Mouse (Mus musculus) kidney, embryonic 15.5 days (tissue): Measurements from ENCODE around the gene Foxd4. TPM values are rescaled to one million over a fixed set of nuclear protein-coding genes. Genes with fewer than 3 reads are reported as not detected.

Experiments used
- ATAC-seq: fragments of 200-750 bp; cut with Nextera tagmentation; replicated peaks from 2 replicates; pipeline ENCODE4 v1.8.0; 2017; ENCODE audit warnings: moderate TSS enrichment; ENCODE audit not compliant: low FRiP score
- H3K27ac ChIP-seq: fragments of 300-500 bp; sonication (generic); 2 replicates; pipeline ENCODE4 v1.5.1; 2015; ENCODE audit warnings: mild to moderate bottlenecking, inconsistent platforms
- H3K27me3 ChIP-seq: fragments of 300-500 bp; sonication (generic); 2 replicates; pipeline ENCODE4 v1.6.1; 2015; ENCODE audit warnings: inconsistent platforms
- H3K36me3 ChIP-seq: fragments of 300-500 bp; sonication (generic); 2 replicates; pipeline ENCODE4 v1.6.1; 2015; ENCODE audit warnings: inconsistent platforms
- H3K4me1 ChIP-seq: fragments of 300-500 bp; sonication (generic); 2 replicates; pipeline ENCODE4 v1.6.1; 2015; ENCODE audit warnings: inconsistent platforms
- H3K4me2 ChIP-seq: fragments of 300-500 bp; sonication (generic); 2 replicates; pipeline ENCODE4 v1.6.1; 2015; ENCODE audit warnings: moderate library complexity, mild to moderate bottlenecking, inconsistent platforms
- H3K4me3 ChIP-seq: fragments of 300-500 bp; sonication (generic); replicated peaks from 2 replicates; pipeline ENCODE4 v1.5.1; 2015; ENCODE audit warnings: mild to moderate bottlenecking, inconsistent platforms
- H3K9ac ChIP-seq: fragments of 300-500 bp; sonication (generic); 2 replicates; pipeline ENCODE4 v1.6.1; 2015; ENCODE audit warnings: mild to moderate bottlenecking, inconsistent platforms
- H3K9me3 ChIP-seq: fragments of 300-500 bp; sonication (generic); replicated peaks from 2 replicates; pipeline ENCODE4 v1.6.1; 2016; ENCODE audit warnings: inconsistent platforms
- WGBS: fragments of 180-500 bp; shearing (Covaris S2); methylation state at CpG from one replicate; pipeline ENCODE4 v1.1.7; 2015; ENCODE audit warnings: mixed read lengths; 5-methylcytosine and 5-hydroxymethylcytosine counted together
- microRNA-seq: library from miRNA; unstranded; fragments of <30 nt; microRNA quantifications from one replicate; pipeline ENCODE4, GENCODE M21; 2016
- polyA plus RNA-seq: library from polyadenylated mRNA; unstranded; fragments of >200 nt; fragmentation: Nextera tagmentation; extraction: Ambion mirVana; gene quantifications from 2 replicates; pipeline ENCODE4 v1.2.1, GENCODE M21; 2015

Gene Foxd4
- polyA plus RNA-seq, 1 experiment from 2014 or later: not detected

GRCm38 (mm10) chr19:24865436-24865835 is 35.6 kb downstream of the Foxd4 start:
- H3K27me3 ChIP-seq: peaks cover 13% of the 10 kb centered on the region; the same call in 1 of the 2 replicates
- H3K9me3 ChIP-seq: no peaks in the 10 kb centered on the region
- no peak overlapping the region for H3K4me3 ChIP-seq
- H3K4me1 ChIP-seq: peaks cover 16% of the 10 kb centered on the region
- no peak for ATAC-seq
- 85% methylated on average over 9 of the region's 9 CpGs for WGBS
- no peaks in the 10 kb centered on the region for H3K36me3 ChIP-seq
- no peak overlapping the region for H3K27ac ChIP-seq
- no peak overlapping the region for H3K4me2 ChIP-seq
- no peak overlapping the region for H3K9ac ChIP-seq

GRCm38 (mm10) chr19:24861612-24862451 is 39.2 kb downstream of the Foxd4 start, which contains the start of gene Pgm5:
Gene Pgm5 (minus strand): TSS chr19:24861855.
- Histone ChIP-seq H3K4me3 (peak within 1 kb of the TSS; percentile 52), H3K9ac (peak within 1 kb of the TSS; percentile 41), H3K9me3 (no peaks in the 10 kb centered on the region), H3K27ac (no peak within 1 kb of the TSS), H3K4me2 (peak within 1 kb of the TSS; percentile 79), H3K27me3 (peaks cover 16% of the 10 kb centered on the region; the same call in 1 of the 2 replicates), H3K4me1 (peaks cover 12% of the 10 kb centered on the region), H3K36me3 (no peaks in the 10 kb centered on the region)
- ATAC-seq: peak; percentile 76
- 1% methylated on average over 39 of the region's 39 CpGs for WGBS

GRCm38 (mm10) chr19:24861276-24861611 is 39.8 kb downstream of the Foxd4 start:
- WGBS: 10% methylated on average over 13 of the region's 13 CpGs
- peaks cover 12% of the 10 kb centered on the region for H3K4me1 ChIP-seq
- H3K4me3 ChIP-seq: peak overlapping the region; percentile 52
- peak overlapping the region; percentile 41 for H3K9ac ChIP-seq
- ATAC-seq: peak; percentile 29; the same call in 1 of the 2 replicates
- H3K27me3 ChIP-seq: peaks cover 16% of the 10 kb centered on the region; the same call in 1 of the 2 replicates
- H3K9me3 ChIP-seq: no peaks in the 10 kb centered on the region
- peak overlapping the region; percentile 79 for H3K4me2 ChIP-seq
- H3K27ac ChIP-seq: no peak overlapping the region
- H3K36me3 ChIP-seq: no peaks in the 10 kb centered on the region

- 68% methylated on average over 21 of the region's 21 CpGs for WGBS
- no peak overlapping the region for H3K9ac ChIP-seq
- 0 out of 2 replicates have a peak overlapping the region, but pooled peaks have one; percentile 20 for H3K4me2 ChIP-seq
- peak overlapping the region; percentile 28; the same call in 1 of the 2 replicates for H3K27ac ChIP-seq
- no peak overlapping the region for H3K4me3 ChIP-seq
- H3K36me3 ChIP-seq: no peaks in the 10 kb centered on the region
- no peak for ATAC-seq
- no peaks in the 10 kb centered on the region for H3K9me3 ChIP-seq
- no peaks in the 10 kb centered on the region for H3K27me3 ChIP-seq
- peaks cover 36% of the 10 kb centered on the region for H3K4me1 ChIP-seq
Measured at GRCm38 (mm10) chr19:24851456-24852315, 49.3 kb downstream of the Foxd4 start.

Small RNAs within 50 kb of the gene (microRNA-seq; reads per million reads assigned to microRNA genes)
- gene Mir3084-1: not detected

Other genes starting within 250 kb of the Foxd4 start
- 5.8 and 5.9 TPM in 2 replicates for gene Tmem252, start 227.2 kb downstream of the Foxd4 start, polyA plus RNA-seq
- 2.0 and 2.8 TPM in 2 replicates for gene Pgm5, start 39.3 kb downstream of the Foxd4 start, polyA plus RNA-seq
- 279 and 310 TPM in 2 replicates for gene Gm10053, start 25.5 kb downstream of the Foxd4 start, polyA plus RNA-seq
- 21.8 and 24.5 TPM in 2 replicates for gene Cbwd1, start 60.4 kb upstream of the Foxd4 start, polyA plus RNA-seq
- gene Dock8, start 98.3 kb upstream of the Foxd4 start, polyA plus RNA-seq: 3.7 and 4.2 TPM in 2 replicates